Mouse (Mus musculus) frontal cortex, adult (tissue): Measurements from ENCODE around the gene Dsp.

ENCODE experiments used
- ATAC-seq: cut with Nextera tagmentation; 2 replicates; pipeline ENCODE4 v1.9.2; 2017; ENCODE audit warnings: mild to moderate bottlenecking, moderate library complexity, mixed read lengths; ENCODE audit not compliant: low TSS enrichment

Dsp gene

DNA sequence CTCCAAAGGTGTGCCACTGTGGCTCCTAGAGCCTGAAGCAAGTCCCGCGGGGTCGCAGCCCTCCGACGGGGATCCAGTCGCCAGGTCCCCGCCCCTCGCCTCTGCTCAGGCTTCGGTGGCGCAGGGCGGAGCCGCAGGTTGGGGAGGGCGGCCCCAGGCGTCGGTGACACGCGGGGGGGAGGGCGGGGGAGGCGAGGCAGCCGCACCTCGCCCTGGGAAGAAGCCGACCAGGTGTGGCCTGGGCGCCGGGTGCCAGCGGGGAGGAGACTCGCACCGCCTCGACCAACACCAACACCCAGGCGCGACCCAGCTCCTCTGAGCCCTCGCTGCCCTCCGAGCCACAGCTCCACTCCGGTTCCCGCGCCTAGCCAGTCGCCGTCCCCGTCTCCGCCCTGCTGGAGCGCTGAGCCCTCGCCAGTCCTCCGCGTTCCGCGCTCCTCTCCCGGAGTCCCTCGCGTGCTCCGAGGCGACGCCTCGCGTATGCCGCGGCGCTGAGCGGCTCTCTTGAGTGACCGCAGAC, at the start of gene Dsp:
Dsp (plus strand) TSS at position 226 of the 520 bp plus-strand sequence.
- ATAC-seq: peak; percentile 72

DNA sequence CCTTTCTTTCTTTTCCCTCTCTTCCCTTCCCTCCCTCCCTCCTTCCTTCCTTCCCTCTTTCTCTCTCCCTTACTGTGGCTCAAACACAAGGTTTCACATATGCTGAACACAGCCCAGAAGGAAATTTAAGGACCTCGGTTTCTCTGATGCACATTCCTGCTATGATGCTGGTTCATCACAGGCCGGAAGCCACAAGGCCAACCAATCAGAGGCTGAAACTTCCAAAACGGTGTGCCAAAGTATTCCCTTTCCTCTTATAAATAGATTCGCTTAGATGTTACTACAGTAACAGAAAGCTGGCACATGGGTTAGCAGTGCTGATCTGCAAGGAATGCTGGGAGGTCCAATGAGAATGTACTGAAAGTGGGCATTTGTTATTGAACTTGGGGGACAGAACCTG, 47.7 kb upstream of the Dsp start:
- ATAC-seq: no peak

DNA sequence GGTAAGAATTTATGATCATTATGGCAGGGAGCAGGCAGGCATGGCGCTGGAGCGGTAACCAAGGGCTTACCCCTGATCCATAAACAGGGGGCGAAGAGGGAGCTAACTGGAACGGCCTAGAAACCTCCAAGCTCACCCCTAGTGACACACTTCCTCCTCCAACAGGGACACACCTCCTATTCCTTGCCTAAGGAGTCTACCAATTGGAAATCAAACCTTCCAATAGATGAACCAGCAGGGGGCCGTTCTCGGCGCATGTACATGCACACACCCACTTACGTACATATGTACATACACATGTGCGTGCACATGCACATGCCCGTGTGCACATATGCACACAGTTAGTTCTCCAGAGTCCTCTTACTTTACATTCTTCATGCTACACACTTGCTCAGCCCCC, 46.6 kb upstream of the Dsp start:
- no peak for ATAC-seq

DNA sequence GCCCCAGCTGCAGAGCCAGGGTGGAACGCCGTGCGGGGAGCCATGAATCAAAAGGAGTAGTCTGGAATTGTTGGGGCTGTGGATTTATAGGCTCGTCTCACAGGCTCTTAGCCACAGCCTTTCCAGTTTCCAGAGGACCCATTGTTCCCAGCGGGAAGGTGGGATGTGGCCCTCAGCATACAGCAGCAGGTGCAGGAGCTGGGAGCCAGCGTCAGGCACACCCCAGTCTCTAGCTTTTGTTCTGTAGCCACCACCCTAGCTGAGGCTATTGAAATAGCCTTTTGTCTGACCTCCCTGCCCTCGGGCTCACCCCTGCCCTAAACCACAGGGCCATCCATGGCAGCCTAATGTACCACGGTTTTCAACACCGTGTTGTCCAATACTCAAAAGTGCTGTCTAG, 42.0 kb upstream of the Dsp start:
- ATAC-seq: no peak

DNA sequence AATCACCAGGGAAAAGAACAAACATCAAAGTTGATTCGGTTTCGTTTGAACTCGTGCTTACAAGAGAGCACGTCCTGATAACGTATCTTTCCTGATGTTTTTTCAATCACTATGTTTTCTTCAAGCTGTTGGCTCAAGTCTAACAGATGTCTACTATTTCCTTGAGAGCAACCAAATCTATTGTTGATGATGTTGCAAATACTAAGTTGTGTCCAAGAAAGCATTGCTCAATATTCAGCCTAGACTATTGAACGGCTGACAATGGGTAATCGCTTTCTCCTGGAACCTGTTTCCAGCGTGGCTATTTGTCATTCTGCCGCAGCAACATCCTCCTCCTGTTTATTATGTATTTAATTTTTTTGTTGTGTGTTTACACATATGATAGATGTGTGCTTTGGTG, 28.8 kb upstream of the Dsp start:
- ATAC-seq: no peak

DNA sequence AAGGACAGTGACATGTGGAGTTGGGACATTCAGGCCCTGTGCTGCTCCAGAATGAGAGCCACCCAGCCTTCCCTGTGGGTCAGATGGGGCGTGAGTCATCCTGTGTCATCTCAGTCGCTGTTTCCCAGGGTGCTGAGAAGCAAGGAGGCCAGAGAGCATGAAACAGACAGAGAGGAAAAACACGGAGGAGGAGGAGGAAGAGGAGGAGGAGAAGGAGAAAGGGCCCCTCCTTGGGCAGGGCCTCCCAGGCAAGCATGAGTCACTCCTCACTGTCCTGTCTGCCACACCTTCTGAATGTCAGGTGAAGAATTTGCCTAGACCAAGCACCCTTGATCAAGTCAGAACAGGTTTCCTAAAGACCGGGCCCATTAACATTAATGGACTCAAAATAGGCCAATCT, 27.4 kb upstream of the Dsp start:
- ATAC-seq: no peak

DNA sequence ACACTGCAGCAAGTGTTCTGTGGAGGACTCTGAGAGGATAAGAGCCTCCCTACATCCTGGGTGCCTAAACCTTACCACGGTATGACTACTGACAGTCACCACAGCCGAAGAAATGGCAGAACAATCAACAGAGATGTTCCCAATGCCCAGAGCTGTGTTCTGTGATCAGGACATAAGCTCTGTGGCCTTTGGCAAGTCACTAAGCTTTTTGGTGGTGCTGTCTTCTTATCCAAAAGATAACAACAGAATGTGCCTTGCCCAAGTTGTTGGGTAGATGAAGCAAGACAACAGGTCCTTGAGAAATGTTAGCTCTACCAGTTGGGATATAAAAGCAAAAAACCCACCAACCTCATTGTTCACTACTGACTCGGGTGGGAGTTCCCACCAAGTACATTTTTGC, 23.4 kb upstream of the Dsp start:
- no peak for ATAC-seq

DNA sequence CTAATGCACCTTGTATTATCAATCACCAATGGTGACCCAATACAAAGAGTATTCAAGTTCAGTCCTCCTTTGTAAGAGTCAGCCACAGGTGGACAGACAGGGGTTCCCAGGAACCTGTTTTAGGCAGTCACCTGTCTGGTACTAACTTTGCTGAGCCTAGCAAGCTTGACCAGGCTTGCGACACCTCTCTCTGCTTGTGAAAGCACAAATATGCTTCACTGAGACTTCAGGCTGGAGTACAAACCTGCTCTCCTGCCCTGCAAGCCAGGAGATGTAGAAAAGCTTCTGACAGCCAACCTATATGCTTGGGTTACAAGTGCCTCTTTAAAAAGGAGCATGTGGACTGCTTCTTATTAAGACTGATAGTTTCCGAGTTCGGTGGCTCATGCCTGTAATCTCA, 22.8 kb upstream of the Dsp start:
- no peak for ATAC-seq

DNA sequence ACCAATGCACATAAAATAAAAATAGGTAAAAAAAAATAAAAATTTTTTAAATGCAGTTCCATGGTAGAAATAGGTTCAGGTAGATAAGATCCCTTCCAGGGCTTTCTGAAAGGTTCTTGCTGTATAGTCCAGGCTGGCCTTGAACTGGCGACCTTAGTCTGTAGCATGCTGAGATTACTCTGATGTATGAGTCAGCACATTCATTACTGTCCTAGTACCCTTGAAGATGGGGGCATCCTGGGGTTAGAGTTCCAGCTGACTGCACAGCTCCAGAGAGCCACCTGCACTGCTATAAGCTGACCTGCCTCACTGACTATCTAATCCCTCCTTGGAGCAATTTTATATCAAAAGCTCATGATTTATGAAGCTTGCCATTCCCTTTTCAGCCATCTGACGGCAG, 21.6 kb upstream of the Dsp start:
- no peak for ATAC-seq

DNA sequence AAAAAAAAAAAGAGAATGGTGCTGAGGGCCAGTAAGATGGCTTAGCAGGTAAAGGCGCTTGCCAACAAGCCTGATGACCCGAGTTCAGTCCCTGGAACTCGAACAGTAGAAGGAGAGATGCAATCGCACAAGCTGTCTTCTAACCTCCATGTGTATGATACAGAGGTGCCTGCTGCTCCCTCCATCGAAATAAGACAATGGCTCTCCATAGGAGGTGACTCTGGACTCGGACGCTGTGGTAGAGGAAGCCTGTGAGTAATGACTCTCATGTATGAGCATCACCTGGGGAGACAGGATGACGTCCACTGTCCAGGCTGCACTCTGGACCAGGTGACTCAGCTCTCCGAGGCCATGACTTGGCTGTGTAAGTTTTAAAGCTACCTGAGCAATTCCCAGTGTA, 21.0 kb upstream of the Dsp start:
- no peak for ATAC-seq

DNA sequence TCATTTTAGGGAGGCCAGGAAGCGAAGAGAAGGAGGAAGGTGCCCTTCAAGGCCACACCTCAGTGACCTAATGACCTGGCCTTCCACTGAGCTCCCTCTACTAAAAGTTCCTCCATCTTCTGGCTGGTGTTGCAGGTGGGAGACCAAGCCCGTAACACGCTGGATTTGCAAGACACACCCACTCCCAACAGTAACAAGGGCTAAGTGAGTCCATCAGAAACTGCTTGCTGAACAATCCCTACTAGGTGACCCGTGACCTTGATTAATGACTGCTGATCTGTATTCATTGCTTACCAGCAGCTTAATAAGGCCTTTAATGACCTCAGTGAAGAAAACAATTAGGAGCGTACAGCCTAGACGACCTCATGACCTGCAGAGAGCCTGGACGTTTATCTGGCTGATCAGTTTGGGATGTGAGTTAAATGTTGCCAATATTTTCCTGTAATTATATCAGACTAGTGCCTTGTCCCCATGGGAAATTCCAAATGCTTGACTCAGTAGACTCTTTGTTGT, 18.0 kb upstream of the Dsp start:
- no peak for ATAC-seq

DNA sequence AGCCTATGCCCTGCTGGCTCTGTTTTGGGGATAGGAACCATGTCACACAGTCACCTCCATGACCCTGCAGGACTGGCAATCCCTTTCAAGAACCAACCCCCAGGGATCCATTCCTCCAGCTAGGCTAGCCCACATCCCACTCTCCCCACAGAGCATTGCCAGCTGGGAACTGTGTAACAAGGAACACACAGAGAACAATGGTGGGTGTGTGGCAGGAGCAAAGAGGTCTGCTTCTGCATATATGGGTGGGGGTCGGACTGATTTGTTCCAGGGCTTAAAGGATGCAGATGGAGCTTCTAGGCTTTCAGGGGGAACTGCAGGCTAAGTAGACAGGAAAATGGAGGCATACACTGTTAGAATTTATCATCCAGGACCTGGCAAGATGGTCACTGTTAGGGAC, 10.6 kb upstream of the Dsp start:
- ATAC-seq: no peak

DNA sequence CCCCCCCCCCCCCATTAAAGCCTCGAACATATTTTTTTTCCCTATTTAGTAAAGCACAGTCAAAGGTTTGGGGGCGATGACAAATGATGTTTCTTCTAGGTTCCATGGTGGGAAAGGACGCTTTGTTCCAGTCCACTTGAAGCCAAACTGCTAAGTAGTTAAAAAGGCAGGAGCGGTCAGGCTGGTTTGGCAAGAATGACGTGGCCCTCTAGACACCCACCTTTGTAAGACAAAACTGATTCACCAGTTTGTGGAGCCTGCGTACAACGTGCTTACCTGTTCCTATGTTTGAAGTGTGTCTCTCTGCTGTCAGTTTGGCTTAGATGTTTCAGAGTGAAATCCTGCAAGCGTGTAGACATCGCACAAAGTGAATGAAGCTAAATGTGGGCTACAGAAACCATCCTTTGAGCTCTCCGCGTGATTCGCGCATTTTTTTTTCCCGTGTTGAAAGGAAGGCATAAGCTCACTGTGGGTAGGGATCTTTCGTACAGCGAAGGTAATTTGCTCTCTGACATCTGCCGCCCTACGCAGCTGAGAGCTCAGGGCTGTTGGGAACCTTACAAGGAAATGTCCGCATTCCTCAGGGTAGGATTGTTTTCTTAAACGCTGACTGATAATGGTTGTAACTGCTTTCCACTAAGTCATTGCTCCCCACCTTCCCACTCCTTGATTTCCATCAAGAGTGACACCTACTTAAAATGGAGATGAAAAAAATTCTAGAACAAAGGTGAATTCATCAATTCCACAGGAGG, 6.0 kb upstream of the Dsp start:
- no peak for ATAC-seq

DNA sequence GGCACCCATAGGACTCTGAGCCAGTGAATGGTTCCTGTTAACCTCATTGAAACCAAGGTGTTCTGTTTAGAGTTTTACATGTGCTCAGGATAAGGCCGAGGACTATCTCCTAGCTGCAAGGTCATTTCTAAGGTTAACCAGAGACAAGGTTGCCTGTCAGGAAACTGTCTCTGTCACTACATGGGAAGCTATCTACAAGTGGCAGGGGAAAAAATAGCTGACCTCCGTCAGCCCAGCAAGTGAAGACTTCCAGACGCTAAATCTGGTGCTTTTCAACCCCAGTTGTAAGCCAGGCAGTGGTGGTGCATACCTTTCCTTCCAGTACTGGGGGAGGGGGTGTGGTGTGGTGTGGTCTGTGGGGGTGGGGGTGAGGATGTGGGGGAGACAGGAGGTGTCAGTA, 2.7 kb upstream of the Dsp start:
- ATAC-seq: no peak

DNA sequence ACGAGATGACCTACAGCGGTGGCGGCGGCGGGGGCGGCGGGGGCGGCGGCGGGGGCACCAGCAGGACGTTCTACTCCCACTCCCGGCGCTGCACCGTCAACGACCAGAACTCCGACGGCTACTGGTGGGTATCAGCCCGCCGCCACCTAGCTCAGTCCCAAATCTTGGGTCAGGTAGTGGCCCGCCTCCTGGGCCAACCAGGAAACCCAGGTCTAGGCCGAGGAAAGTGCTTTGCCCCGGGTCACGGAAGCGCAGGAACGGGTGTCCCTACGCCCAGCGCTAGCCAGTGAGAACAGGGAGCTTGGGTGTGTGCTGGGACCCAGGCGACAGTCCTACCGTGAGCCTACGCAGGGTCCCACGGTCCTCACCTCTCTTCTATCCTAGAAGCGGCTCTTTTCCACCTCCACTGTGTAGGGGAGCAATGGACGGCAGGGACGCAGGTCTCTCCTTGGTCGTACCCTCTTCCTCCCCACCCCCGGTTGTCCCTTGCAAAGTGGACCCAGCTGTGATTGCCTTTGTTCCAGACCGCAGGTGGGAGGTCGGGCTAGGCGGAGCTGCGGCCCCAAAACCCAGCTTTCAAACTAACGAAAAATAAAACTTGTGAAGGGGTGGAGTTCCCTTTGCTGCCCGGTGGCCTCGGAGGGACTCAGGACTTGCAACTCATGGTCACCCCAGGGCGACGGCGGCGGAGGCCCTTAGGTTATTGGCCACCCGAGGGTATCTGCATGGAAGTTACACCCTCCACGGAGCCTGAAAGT, 756 bp downstream of the Dsp start:
- ATAC-seq: no peak

DNA sequence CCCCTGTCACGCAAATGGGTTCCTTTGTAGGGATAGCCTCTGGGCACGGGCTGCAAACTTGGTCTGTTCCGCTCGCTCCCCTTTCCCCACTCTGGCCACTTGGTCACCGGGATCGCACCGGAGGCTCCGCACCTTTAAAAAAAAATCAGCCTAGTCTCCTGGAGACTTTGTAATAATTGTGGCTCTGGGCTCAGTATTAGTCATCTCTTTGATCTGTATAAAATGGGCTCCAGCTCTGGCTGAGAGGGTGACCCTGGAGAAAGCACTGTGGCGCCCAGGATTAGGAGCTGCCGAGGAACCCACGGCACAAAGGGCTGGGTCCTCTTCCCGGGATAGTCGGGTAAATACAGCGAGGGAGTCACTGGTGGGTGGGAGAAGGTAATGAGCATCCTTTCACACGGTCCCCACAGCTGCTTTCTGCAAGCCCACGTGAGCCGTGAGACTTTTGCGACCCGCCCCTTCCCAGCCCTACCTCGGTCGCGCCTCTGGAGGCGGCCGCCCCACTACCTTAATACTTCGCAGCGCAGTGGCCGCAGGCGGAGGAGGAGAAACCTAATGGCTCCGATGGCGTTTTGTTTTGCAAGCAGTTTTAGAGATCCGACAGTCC, 1.4 kb downstream of the Dsp start:
- ATAC-seq: no peak

DNA sequence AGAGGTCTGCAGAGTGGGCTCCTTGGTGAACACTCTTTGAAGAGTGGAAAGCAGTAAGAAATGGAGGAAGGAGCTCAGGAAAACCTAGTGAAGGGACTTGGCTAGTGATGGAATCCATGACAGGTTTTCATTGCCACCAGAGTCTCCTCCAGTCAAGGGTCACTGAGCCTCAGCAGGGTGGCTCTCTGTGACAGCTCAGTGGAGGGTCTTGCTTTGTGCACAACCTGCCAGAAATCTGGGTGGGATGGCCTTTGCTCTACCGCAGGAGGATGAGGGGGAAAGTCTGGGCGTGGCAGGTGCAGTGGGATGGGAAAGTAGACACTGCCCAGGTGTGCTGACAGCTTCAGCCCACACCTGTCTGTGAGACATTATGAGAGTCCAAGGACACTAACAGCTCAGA, 4.4 kb downstream of the Dsp start:
- no peak for ATAC-seq

DNA sequence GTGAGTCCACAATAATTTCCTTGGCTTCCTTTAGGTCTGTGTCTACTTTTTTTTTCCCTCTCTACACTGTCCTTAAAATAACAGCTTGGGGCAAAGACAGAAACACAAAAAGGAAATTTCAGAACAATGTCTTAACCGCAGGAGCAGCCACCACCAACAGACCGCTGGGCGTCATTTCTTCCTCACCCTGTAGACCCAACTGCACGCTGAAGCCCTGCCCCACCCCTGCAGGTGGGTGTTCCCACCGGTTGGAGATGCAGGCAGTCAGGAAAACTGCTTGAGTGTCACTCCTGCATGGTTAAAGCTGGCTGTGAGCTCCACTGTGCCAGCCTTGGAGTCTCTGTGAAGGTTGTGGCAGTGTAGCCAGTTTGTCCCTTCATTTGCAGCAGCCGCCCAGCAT, 6.5 kb downstream of the Dsp start:
- no peak for ATAC-seq

DNA sequence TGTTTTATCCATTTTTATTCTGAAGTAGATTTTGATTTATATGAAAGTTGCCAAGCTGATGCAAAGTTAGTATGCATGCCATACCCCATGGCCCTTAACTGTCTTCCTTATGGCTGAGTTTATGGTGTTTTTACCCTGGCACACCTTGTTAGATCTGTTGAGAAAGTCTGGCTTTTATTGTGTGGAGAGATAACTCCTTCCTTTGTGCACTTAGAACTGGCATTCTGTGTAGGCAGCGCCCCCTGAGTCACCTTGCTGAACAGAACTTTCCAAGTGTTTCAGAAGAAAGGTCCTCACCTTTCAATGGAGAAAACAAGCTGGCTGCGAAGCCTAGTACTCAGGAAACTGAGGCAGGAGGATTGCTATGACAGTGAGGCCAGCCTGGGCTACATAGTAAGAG, 10.9 kb downstream of the Dsp start:
- ATAC-seq: no peak

DNA sequence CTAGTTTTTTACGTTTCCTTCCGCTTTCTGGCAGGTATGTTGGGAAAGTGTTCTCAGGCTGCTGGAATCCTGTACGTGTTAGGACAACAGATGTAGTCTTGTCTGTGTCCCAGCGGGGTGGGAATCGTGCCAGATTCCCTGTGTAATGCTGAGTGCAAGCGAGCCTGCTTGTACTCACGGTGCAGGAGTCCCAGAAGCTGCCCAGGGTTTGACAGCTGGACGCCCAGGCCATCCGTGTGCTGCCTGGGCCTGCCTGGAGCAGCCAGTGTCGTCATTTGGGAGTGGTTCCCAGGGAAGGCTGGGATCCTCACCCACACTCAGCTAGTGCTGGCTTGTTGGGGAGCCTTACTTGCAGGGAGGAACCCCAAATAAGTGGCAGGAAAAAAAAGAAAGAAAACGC, 11.6 kb downstream of the Dsp start:
- peak; percentile 57 for ATAC-seq

DNA sequence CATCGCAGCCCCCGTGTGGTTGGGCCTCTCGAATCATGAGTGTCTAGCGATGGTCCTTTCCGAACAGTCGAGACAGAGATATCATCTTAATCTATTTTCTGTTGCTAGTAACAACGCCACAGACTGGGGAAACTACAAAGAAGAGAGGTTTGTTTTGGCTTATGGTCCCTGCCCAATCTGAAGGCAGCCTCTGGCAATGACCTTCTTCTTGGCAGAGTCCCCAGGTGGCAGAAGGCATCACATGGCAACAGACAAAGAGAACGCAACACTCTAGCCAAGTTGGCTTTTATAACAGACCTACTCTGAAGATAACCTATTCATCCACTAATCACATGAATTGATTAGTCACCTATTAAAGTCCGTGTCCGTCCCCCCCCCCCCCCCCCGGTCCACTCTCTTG, 13.8 kb downstream of the Dsp start:
- no peak for ATAC-seq

DNA sequence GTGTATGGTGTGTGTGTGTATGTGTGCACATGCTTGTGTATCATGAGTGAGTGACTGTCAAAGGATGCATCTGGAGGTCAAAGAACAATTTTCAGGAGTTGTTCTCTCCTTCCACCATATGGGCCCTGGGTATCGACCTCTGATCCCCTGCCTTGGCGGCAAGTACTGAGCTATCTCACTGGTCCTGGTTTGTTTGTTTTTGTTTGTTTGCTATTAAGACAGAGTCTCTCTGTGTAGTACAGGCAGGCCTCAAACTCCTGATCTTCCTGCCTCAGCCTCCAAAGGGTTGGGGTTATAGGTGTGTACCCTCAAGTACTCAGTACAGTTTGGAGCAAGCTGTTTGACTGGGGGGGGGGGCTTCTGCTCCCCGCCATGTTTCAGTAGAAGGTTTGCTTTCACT, 16.0 kb downstream of the Dsp start:
- ATAC-seq: no peak

DNA sequence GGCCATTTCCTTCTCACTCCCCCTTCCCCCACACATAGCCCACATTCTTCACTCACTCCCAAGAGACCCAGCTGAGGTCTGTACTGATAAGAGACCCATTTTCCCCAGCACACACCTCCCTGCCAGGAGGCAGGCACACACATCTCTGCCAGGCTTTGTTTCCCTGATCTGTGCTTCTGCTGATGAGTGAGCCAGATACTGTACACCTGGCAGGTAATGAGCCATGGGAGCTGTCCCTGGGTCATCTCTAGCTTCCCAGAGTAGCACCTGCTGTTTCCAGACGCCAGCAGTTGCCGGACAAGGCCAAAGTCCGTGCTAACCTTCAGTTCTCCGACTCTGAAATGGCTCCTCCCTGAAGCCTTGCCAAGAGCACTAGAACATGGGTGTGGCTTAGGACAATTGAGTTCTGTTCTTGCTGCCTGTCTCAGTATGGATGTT, 19.6 kb downstream of the Dsp start:
- ATAC-seq: no peak
